Mouse (Mus musculus) cortical plate, adult 2 months (tissue): ENCODE results near the gene Gm10837. TPM values are rescaled to one million over a fixed set of nuclear protein-coding genes. Genes with fewer than 3 reads are reported as not detected.
A peak's percentile ranks its signal among the peaks of the same experiment; 100 is the strongest.

Experiments used
- H3K27ac ChIP-seq: fragments of 200-500 bp; 2 replicates; pipeline ENCODE4 v1.5.1; 2012; ENCODE audit warnings: low read length, control low read depth, inconsistent platforms; ENCODE audit not compliant: insufficient read depth
- H3K4me1 ChIP-seq: fragments of 200-500 bp; 2 replicates; pipeline ENCODE4 v1.6.1; 2011; ENCODE audit warnings: low read length; ENCODE audit not compliant: control insufficient read depth, insufficient read depth
- H3K4me3 ChIP-seq: fragments of 200-500 bp; 2 replicates; pipeline ENCODE4 v1.5.1; 2011; ENCODE audit warnings: mild to moderate bottlenecking, low read length, control low read depth; ENCODE audit not compliant: insufficient read depth
- CTCF ChIP-seq: fragments of 200-500 bp; IDR thresholded peaks from 2 replicates; pipeline ENCODE4 v1.5.1; 2011; ENCODE audit warnings: mild to moderate bottlenecking, control low read depth, low read length; ENCODE audit not compliant: insufficient read depth; ENCODE audit errors: extremely low read depth
- POLR2A ChIP-seq: fragments of 200-500 bp; IDR thresholded peaks from 2 replicates; pipeline ENCODE4 v1.6.1; 2011; ENCODE audit warnings: mild to moderate bottlenecking, low read length, control low read depth; ENCODE audit not compliant: insufficient read depth; ENCODE audit errors: extremely low read depth
- polyA plus RNA-seq: library from polyadenylated mRNA; depleted of rRNA; stranded (reverse); fragments of >200 nt; gene quantifications from 2 replicates; pipeline ENCODE4 v1.2.3, GENCODE M21; 2012

The Gm10837 gene
- polyA plus RNA-seq, 1 experiment = not detected

DNA sequence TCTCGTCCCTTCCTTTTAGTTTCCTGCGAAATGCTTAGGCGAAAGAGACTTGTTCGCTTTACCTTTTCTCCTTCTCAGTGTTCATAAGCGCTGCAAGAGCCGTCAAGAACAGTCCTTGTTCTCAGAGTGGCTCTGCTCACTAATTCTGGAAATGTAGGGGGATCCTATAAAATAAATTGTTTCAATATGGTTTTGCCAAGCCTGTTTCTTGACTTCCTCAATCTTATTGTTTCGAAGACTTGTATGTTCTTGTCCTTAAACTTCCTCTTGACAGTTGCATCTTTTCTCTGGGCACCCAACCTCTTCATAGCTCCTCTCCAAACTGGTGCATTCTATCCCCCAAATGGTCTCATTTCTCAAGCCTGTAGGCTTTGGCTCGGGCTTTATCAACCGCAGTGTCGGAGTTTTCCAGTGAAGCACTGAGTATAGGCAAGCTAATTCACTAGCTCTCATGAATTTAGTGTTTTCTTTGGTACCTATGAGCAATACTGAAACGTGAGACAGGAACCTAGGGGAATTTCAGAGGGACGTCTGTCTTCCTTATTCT is 4.7 kb upstream of the Gm10837 start:
- H3K4me1 ChIP-seq = no peaks in the 10 kb centered on the region
- peak overlapping the region; percentile 84 for H3K27ac ChIP-seq
- TF ChIP-seq CTCF = no peak
- TF ChIP-seq POLR2A = no peak
- H3K4me3 ChIP-seq = no peak overlapping the region

DNA sequence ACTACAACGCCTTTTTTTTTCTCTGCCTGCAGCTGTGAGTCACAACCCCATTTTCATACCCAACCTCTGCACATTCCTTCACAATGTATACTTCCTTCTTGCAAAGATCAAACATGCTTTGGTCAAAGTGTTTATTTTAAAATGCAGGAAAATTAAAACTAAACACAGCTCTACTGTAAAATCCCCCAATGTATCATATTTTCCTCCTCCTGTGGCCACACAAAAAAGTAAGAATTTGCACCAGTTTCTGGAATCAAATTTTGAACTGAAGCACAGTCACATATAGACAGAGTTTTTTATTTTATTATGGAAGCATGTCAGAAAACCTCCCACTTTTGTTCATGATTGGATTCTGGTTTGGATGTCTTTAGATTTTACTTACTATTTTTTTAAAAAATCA is 3.8 kb upstream of the Gm10837 start:
- no peak overlapping the region for H3K4me3 ChIP-seq
- no peak for TF ChIP-seq CTCF
- no peak for TF ChIP-seq POLR2A
- no peak overlapping the region for H3K27ac ChIP-seq
- H3K4me1 ChIP-seq = no peaks in the 10 kb centered on the region

DNA sequence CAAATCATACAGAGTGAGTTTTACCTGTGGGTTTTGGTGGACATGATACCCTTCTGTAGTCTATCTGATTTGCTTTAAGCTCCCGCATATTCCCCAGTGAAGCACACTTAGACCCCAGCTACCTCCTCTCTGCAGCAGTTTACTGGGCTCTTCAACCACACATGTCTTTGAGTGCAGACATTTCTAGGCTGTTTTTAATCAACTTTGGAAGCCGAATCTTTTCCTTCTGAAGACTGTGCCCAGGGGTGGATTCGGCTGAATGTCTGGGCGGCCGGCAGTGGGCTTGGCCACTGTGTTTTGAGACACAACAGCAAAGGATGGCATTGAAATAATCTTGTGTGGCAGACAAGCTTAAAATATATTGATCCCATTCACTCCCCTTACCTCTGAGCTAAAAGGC is 3.0 kb upstream of the Gm10837 start:
- TF ChIP-seq POLR2A (no peak), CTCF (no peak)
- Histone ChIP-seq H3K4me1 (no peaks in the 10 kb centered on the region), H3K4me3 (no peak overlapping the region), H3K27ac (peak overlapping the region; percentile 42; the same call in 1 of the 2 replicates)

DNA sequence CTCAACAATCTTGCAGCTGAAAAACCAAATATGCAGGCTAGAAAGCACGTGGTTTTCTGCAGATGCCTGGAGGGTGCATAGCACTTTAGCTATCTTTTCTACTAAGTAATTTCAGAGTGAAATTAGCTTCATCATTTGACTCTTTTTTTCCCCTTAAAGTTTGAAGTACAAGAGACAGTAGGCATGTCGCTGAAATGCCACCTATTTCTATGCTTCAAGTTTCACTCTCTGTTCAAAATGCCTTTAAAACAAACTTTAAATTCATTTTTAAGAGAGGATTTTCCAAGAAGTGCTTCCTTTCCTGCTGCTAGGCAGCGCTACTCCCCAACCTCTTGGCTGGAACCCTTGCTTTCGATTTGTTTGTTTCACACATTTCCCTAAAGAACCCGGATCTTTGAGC is 1.3 kb upstream of the Gm10837 start:
- H3K4me3 ChIP-seq = no peak overlapping the region
- H3K4me1 ChIP-seq = no peaks in the 10 kb centered on the region
- no peak for TF ChIP-seq CTCF
- TF ChIP-seq POLR2A = no peak
- H3K27ac ChIP-seq = peak overlapping the region; percentile 23; the same call in 1 of the 2 replicates

DNA sequence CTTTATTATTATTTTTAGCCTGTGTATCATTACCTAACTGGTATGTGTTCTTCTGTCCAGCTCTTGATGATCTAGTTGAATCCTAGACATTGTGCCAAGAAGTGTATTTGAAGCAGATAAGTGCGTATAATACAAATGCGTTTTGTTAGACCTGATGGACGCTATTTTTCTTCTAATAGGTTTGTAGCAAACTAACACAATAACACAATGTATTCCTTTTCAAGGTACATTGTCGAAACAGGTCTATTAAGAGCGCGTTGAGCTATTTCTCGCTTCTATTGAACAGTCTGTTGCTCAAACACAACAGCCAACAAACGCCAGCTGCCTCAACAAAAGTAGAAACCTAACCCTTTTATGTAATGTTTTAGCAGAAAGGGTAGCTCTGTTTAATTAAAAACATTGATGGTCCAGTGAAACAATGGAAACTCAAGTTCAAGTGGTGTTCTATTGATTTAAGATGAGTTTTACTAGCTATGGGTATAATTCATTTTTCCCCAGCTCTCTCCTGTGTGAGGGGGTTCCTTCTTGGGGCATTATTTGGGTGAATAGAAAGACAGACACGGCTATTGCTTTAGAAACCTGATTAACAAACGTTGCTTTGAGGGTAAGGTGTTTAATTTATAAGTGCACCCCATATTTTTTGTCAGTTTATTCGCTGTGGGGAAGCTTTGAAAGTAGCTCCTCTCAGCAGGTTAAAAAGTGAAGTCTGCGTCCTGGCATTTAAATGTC is 536 bp upstream of the Gm10837 start:
- H3K4me1 ChIP-seq = no peaks in the 10 kb centered on the region
- no peak overlapping the region; the same call in 1 of the 2 replicates for H3K4me3 ChIP-seq
- peak overlapping the region; percentile 54 for H3K27ac ChIP-seq
- TF ChIP-seq CTCF (no peak), POLR2A (no peak)

DNA sequence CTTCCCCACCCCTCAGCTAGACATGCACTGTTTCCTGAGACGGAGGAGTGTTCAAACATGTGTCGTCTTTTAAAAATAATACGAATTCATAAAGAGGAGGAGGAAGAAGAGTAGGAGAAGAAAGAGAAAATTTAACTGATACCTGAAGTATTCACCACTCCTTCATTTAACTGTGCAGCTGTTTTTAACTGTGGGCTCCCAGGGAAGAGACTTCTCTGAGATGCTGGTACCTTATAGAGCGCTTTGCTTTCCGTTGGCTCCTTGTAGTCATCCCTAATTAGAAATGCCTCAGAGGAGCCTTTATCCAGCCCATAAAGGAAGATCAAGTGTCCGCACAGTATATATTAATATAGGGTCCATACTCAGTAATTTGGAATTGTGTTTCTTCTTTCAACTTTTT is 1.1 kb downstream of the Gm10837 start:
- no peak for TF ChIP-seq POLR2A
- no peak for TF ChIP-seq CTCF
- H3K4me3 ChIP-seq = no peak overlapping the region
- no peak overlapping the region for H3K27ac ChIP-seq
- H3K4me1 ChIP-seq = no peaks in the 10 kb centered on the region

DNA sequence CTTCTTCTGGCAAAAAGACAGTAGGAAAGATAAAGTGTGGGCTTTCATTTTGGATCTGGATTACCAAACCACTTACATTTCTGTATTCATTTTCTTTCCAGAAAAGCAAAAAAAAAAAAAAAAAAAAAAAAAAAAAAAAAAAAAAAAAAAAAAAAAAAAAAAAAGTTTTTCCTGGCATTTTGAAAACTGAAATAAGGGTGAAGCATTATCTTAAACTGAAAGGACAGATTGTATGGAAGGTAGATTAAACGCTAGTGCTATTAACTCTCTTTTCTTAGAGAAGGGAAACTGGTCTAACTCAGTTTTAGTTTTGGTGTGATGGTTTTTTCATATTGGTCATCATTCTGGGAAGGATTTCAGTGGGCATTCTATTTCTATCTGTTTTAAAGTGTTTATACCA is 1.6 kb downstream of the Gm10837 start:
- Histone ChIP-seq H3K4me3 (no peak overlapping the region), H3K4me1 (no peaks in the 10 kb centered on the region), H3K27ac (no peak overlapping the region)
- no peak for TF ChIP-seq CTCF
- TF ChIP-seq POLR2A = no peak

DNA sequence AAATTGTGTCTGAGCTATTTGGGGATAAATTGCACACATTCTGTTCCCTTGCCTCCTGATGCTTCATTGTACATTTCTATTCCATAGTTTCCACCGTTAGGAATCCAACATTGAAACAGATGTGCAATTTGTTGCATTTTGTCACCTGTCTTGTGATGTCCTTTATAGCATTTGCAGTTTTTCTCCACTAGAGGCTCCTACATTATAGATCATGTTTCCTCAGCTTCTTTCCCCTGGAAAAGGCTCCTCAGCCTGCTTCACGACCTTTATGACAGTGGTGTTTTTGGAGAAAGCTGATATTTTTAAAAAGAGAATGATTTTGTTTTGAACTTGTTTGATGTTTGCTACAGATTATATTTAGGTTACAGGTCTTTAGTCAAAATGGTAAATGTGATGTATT is 18.7 kb downstream of the Gm10837 start:
- no peaks in the 10 kb centered on the region for H3K4me1 ChIP-seq
- no peak overlapping the region for H3K4me3 ChIP-seq
- no peak overlapping the region for H3K27ac ChIP-seq
- TF ChIP-seq POLR2A = no peak
- TF ChIP-seq CTCF = peak; percentile 18; the same call in 1 of the 2 replicates

DNA sequence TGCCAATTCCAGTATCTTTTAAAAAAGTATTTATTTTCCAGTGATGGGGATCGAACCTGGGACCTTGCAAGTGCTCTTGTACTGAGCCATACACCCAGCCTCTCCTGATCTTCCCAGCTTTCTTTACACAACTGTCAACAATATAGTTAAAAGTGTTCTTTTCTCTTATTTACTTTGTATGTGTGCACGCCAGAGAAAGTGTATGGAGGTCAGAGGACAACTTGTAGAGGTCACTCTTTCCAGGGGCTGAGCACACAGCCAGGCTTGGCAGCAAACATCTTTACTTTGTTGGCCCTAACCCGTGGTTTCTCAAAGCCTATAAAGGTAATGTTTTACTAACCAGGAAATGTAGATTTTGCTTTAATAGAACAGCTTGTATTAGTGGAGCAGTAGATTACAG is 21.1 kb downstream of the Gm10837 start:
- no peak overlapping the region for H3K27ac ChIP-seq
- no peaks in the 10 kb centered on the region for H3K4me1 ChIP-seq
- no peak overlapping the region for H3K4me3 ChIP-seq
- TF ChIP-seq CTCF = no peak
- no peak for TF ChIP-seq POLR2A

DNA sequence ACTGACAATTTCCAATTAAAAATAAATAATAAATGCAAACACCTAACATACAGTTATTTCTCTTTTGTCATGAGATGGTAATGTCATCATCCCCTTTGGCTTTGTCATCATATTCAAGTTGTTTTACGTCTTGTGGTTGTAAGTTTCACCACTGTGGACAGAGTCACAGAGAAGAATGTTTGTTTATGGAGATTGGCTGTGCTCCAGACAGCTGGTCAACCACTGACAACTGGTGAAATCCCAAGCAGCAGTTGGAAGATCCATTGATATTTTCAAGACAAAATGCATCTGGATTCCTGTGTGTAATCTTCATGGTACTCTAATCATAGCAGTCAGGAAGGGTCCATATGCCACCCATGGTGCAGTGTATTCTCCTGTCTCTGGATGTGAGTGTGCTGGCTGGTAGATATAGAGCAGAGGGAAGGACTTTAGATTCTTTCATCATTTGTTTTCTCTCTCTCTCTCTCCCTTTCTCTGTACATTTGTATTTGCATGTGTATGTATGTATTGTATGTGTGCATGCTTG is 23.2 kb downstream of the Gm10837 start:
- H3K27ac ChIP-seq = no peak overlapping the region
- no peak for TF ChIP-seq CTCF
- TF ChIP-seq POLR2A = no peak
- no peaks in the 10 kb centered on the region for H3K4me1 ChIP-seq
- no peak overlapping the region for H3K4me3 ChIP-seq
